Mouse (Mus musculus) B cell, adult 62 days (primary cell): ENCODE results near the gene Tube1. TPM values are rescaled to one million over a fixed set of nuclear protein-coding genes. Genes with fewer than 3 reads are reported as not detected.

Experiments
- total RNA-seq: library from RNA; stranded (reverse); gene quantifications from 4 replicates; pipeline ENCODE4 v1.2.4, GENCODE M21; 2023

Gene Tube1
- total RNA-seq = 5.4 to 7.9 TPM (median 7.2 TPM) in 4 replicates

GRCm38 (mm10) chr10:39133462-39134310, at the start of gene Tube1, which contains the start of gene Fam229b:
Gene Tube1 (plus strand): TSS chr10:39133976.
Gene Fam229b (minus strand): TSS chr10:39133914.

GRCm38 (mm10) chr10:39163694-39164093, 29.9 kb downstream of the Tube1 start, which contains the start of gene Ccn6:
Gene Ccn6 (minus strand): TSS chr10:39163794.

Other genes starting within 250 kb of the Tube1 start
- 0.15 to 0.25 TPM in 2 of 4 replicates, not detected in the others for gene Lama4, start 168.5 kb upstream of the Tube1 start, total RNA-seq
- gene Fam229b, start 62 bp upstream of the Tube1 start, total RNA-seq = 0.35 to 1.3 TPM in 2 of 4 replicates, not detected in the others
- 0.69 to 0.70 TPM in 2 of 4 replicates, not detected in the others for gene Ccn6, start 29.8 kb downstream of the Tube1 start, total RNA-seq
- gene Fyn, start 234.9 kb downstream of the Tube1 start, total RNA-seq = 53.8 to 63.9 TPM (median 54.8 TPM) in 4 replicates